Comparison of ENCODE assay signal across 20 mouse cellular contexts in genomic region chr4:103385031-103385430, GRCm38 (mm10).
DNase-seq lines count a peak whose midpoint lies in the region; ATAC-seq and TF ChIP-seq lines count a peak whose summit lies in the region.
"Had no signal": no experiment of that assay in that cellular context is flagged by ENCODE, and none has a peak within 500 bp of the region (broad histone marks: within the 10 kb centered on the region; RNA-seq: fewer than 3 reads in every experiment).

No protein-coding gene starts in this region.

- no peaks in the 10 kb centered on the region for H3K36me3 ChIP-seq in liver, adult 2 months (ENCODE audit: control insufficient read depth, insufficient read depth, low read length)
- no peaks in the 10 kb centered on the region for H3K36me3 ChIP-seq in liver, postnatal 0 days (replicated peaks; ENCODE audit: insufficient read depth, low read length)
- H3K36me3 ChIP-seq in limb, embryonic 13.5 days, result no peaks in the 10 kb centered on the region
- no peaks in the 10 kb centered on the region for H3K36me3 ChIP-seq in liver, embryonic 15.5 days (replicated peaks)
- no peaks in the 10 kb centered on the region for H3K36me3 ChIP-seq in hindbrain, embryonic 11.5 days (ENCODE audit: control insufficient read depth, insufficient read depth, low read length)
- H3K36me3 ChIP-seq: embryonic facial prominence, embryonic 12.5 days; forebrain, embryonic 15.5 days; heart, embryonic 15.5 days; hindbrain, embryonic 10.5 days; hindbrain, embryonic 15.5 days had no signal

- no peak overlapping the region for H3K4me2 ChIP-seq in liver, postnatal 0 days (ENCODE audit: low read depth, low read length)
- H3K4me2 ChIP-seq in limb, embryonic 13.5 days (replicated peaks), result no peak overlapping the region
- H3K4me2 ChIP-seq in liver, embryonic 15.5 days, result no peak overlapping the region
- H3K4me2 ChIP-seq in hindbrain, embryonic 11.5 days (replicated peaks; ENCODE audit: low read depth, low read length), result no peak overlapping the region
- H3K4me2 ChIP-seq: embryonic facial prominence, embryonic 12.5 days; forebrain, embryonic 15.5 days; heart, embryonic 11.5 days; heart, embryonic 15.5 days; hindbrain, embryonic 15.5 days had no signal

- no peak for TF ChIP-seq POLR2A in liver, adult 2 months (IDR thresholded peaks at IDR 0.05; ENCODE audit: extremely low read depth, insufficient read depth, low read length)

- H3K9me3 ChIP-seq in liver, postnatal 0 days (ENCODE audit: low read length), result no peaks in the 10 kb centered on the region; the same call in 1 of the 2 replicates
- no peaks in the 10 kb centered on the region for H3K9me3 ChIP-seq in limb, embryonic 13.5 days
- H3K9me3 ChIP-seq in liver, embryonic 15.5 days (replicated peaks), result no peaks in the 10 kb centered on the region
- H3K9me3 ChIP-seq in hindbrain, embryonic 11.5 days (ENCODE audit: control insufficient read depth, low read length), result no peaks in the 10 kb centered on the region
- H3K9me3 ChIP-seq: embryonic facial prominence, embryonic 12.5 days; forebrain, embryonic 15.5 days; heart, embryonic 15.5 days; hindbrain, embryonic 10.5 days; hindbrain, embryonic 15.5 days had no signal

- peaks cover 9% of the 10 kb centered on the region for H3K4me1 ChIP-seq in liver, adult 2 months (ENCODE audit: control insufficient read depth, insufficient read depth, low read length)
- no peaks in the 10 kb centered on the region for H3K4me1 ChIP-seq in liver, postnatal 0 days (ENCODE audit: insufficient read depth)
- no peaks in the 10 kb centered on the region for H3K4me1 ChIP-seq in limb, embryonic 13.5 days
- H3K4me1 ChIP-seq in liver, embryonic 15.5 days (replicated peaks), result no peaks in the 10 kb centered on the region
- H3K4me1 ChIP-seq in hindbrain, embryonic 11.5 days (replicated peaks; ENCODE audit: control insufficient read depth, insufficient read depth, low read length), result no peaks in the 10 kb centered on the region
- H3K4me1 ChIP-seq: embryonic facial prominence, embryonic 12.5 days; heart, embryonic 15.5 days; hindbrain, embryonic 15.5 days had no signal

- ATAC-seq in liver, postnatal 0 days, result no peak
- ATAC-seq in limb, embryonic 13.5 days (ENCODE audit: low FRiP score, low read depth), result no peak
- no peak for ATAC-seq in liver, embryonic 15.5 days (ENCODE audit: insufficient read depth)
- no peak for ATAC-seq in hindbrain, embryonic 11.5 days (ENCODE audit: low FRiP score)
- ATAC-seq in activated CD4-positive, CD25-positive, alpha-beta regulatory T cell, adult 4 months, result no peak
- ATAC-seq: forebrain, embryonic 15.5 days; Patski had no signal

- no peak overlapping the region for H3K4me3 ChIP-seq in liver, adult 2 months (ENCODE audit: insufficient read depth, low read depth, low read length)
- H3K4me3 ChIP-seq in liver, postnatal 0 days (ENCODE audit: low read depth, low read length), result no peak overlapping the region
- H3K4me3 ChIP-seq in limb, embryonic 13.5 days, result no peak overlapping the region
- no peak overlapping the region for H3K4me3 ChIP-seq in liver, embryonic 15.5 days (replicated peaks)
- no peak overlapping the region for H3K4me3 ChIP-seq in hindbrain, embryonic 11.5 days (ENCODE audit: low read depth, low read length)
- H3K4me3 ChIP-seq: embryonic facial prominence, embryonic 12.5 days; forebrain, embryonic 15.5 days; heart, adult 2 months; heart, embryonic 15.5 days; hindbrain, embryonic 10.5 days; hindbrain, embryonic 15.5 days had no signal

- no peak for TF ChIP-seq CTCF in liver, adult 2 months (IDR thresholded peaks at IDR 0.05; ENCODE audit: low read depth, low read length)
- TF ChIP-seq CTCF in liver, postnatal 0 days (IDR thresholded peaks at IDR 0.05; ENCODE audit: low read depth), result no peak

- H3K27me3 ChIP-seq in liver, adult 2 months (ENCODE audit: control insufficient read depth, insufficient read depth, low read length), result no peaks in the 10 kb centered on the region
- H3K27me3 ChIP-seq in liver, postnatal 0 days (ENCODE audit: insufficient read depth, low read length), result no peaks in the 10 kb centered on the region
- no peaks in the 10 kb centered on the region for H3K27me3 ChIP-seq in limb, embryonic 13.5 days
- no peaks in the 10 kb centered on the region for H3K27me3 ChIP-seq in liver, embryonic 15.5 days
- H3K27me3 ChIP-seq in hindbrain, embryonic 11.5 days (ENCODE audit: control insufficient read depth, insufficient read depth, low read length), result no peaks in the 10 kb centered on the region
- H3K27me3 ChIP-seq: embryonic facial prominence, embryonic 12.5 days; forebrain, embryonic 15.5 days; heart, embryonic 15.5 days; hindbrain, embryonic 15.5 days; Patski had no signal

- DNase-seq in adrenal gland, postnatal 14 days, result peak; percentile 11
- DNase-seq in adrenal gland, adult 8-10 months, result no peak
- DNase-seq in liver, adult 2 months (ENCODE audit: extremely low read depth, low read depth, low spot score), result peak; percentile 74
- DNase-seq in liver, postnatal 0 days, result no peak
- no peak for DNase-seq in hindbrain, embryonic 11.5 days (ENCODE audit: low spot score)
- DNase-seq: cerebellum, adult 8-10 months; cerebellum, postnatal 25 days; gastrocnemius, postnatal 10 days; heart, adult 2 months; heart, postnatal 14 days had no signal

- H3K79me2 ChIP-seq in liver, adult 2 months (ENCODE audit: control insufficient read depth, insufficient read depth, low read length), result no peaks in the 10 kb centered on the region

- no peak for TF ChIP-seq EP300 in liver, postnatal 0 days (IDR thresholded peaks at IDR 0.05; ENCODE audit: low read depth)

- no peak overlapping the region for H3K27ac ChIP-seq in liver, adult 2 months (replicated peaks; ENCODE audit: insufficient read depth, low read depth, low read length)
- no peak overlapping the region for H3K27ac ChIP-seq in liver, postnatal 0 days (ENCODE audit: low read depth)
- H3K27ac ChIP-seq in limb, embryonic 13.5 days, result peak overlapping the region; percentile 33; the same call in 1 of the 2 replicates
- H3K27ac ChIP-seq in liver, embryonic 15.5 days (replicated peaks), result peak overlapping the region; percentile 59; the same call in 1 of the 2 replicates
- no peak overlapping the region for H3K27ac ChIP-seq in hindbrain, embryonic 11.5 days (ENCODE audit: low read depth, low read length)
- H3K27ac ChIP-seq: embryonic facial prominence, embryonic 12.5 days; forebrain, embryonic 15.5 days; heart, adult 2 months; heart, embryonic 15.5 days; hindbrain, embryonic 10.5 days; hindbrain, embryonic 15.5 days had no signal

- 61% methylated on average over 4 of the region's 4 CpGs for WGBS in liver, adult 2 months
- 62% methylated on average over 4 of the region's 4 CpGs for whole genome bisulfite sequencing in liver, postnatal 0 days (ENCODE audit: insufficient replicate concordance)
- WGBS in limb, embryonic 13.5 days, result 74% methylated on average over 4 of the region's 4 CpGs
- WGBS in liver, embryonic 15.5 days (ENCODE audit: insufficient replicate concordance), result 46% methylated on average over 4 of the region's 4 CpGs
- 74% methylated on average over 4 of the region's 4 CpGs for WGBS in hindbrain, embryonic 11.5 days

- H3K9ac ChIP-seq in liver, adult 2 months (ENCODE audit: low read depth, low read length), result no peak overlapping the region
- no peak overlapping the region for H3K9ac ChIP-seq in liver, postnatal 0 days (replicated peaks)
- no peak overlapping the region for H3K9ac ChIP-seq in limb, embryonic 13.5 days
- no peak overlapping the region for H3K9ac ChIP-seq in liver, embryonic 15.5 days
- no peak overlapping the region for H3K9ac ChIP-seq in hindbrain, embryonic 11.5 days (ENCODE audit: low read depth, low read length)
- H3K9ac ChIP-seq: embryonic facial prominence, embryonic 12.5 days; forebrain, embryonic 15.5 days; heart, embryonic 15.5 days; hindbrain, embryonic 15.5 days had no signal

Comparison
In these comparisons a context has a peak if more than half of its experiments do, and no peak if none do; other contexts are left out.
1. DNase-seq: peak in adrenal gland, postnatal 14 days (single experiment) and liver, adult 2 months (single experiment); none in adrenal gland, adult 8-10 months (single experiment), liver, postnatal 0 days (single experiment) and hindbrain, embryonic 11.5 days (single experiment).
2. H3K27ac ChIP-seq: peak in limb, embryonic 13.5 days (single experiment) and liver, embryonic 15.5 days (single experiment); none in liver, adult 2 months (single experiment), liver, postnatal 0 days (single experiment) and hindbrain, embryonic 11.5 days (single experiment).